Mouse (Mus musculus) liver, embryonic 12.5 days (tissue): ENCODE results near the gene Olfr1275. TPM values are rescaled to one million over a fixed set of nuclear protein-coding genes. Genes with fewer than 3 reads are reported as not detected.

Source experiments
- ATAC-seq: fragments of 200-750 bp; cut with Nextera tagmentation; 2 replicates; pipeline ENCODE4 v1.8.0; 2017; ENCODE audit warnings: moderate number of reproducible peaks, mild to moderate bottlenecking, moderate library complexity
- H3K27ac ChIP-seq: fragments of 300-500 bp; sonication (generic); 2 replicates; pipeline ENCODE4 v1.5.1; 2016; ENCODE audit warnings: mild to moderate bottlenecking
- H3K27me3 ChIP-seq: fragments of 300-500 bp; sonication (generic); replicated peaks from 2 replicates; pipeline ENCODE4 v1.6.1; 2016; ENCODE audit warnings: mild to moderate bottlenecking, moderate library complexity
- H3K36me3 ChIP-seq: fragments of 300-500 bp; sonication (generic); 2 replicates; pipeline ENCODE4 v1.6.1; 2016; ENCODE audit warnings: mild to moderate bottlenecking, moderate library complexity
- H3K4me1 ChIP-seq: fragments of 300-500 bp; sonication (generic); 2 replicates; pipeline ENCODE4 v1.6.1; 2016
- H3K4me2 ChIP-seq: fragments of 300-500 bp; sonication (generic); 2 replicates; pipeline ENCODE4 v1.6.1; 2016; ENCODE audit warnings: mild to moderate bottlenecking, moderate library complexity
- H3K4me3 ChIP-seq: fragments of 300-500 bp; sonication (generic); 2 replicates; pipeline ENCODE4 v1.5.1; 2016; ENCODE audit warnings: mild to moderate bottlenecking, moderate library complexity
- H3K9ac ChIP-seq: fragments of 300-500 bp; sonication (generic); 2 replicates; pipeline ENCODE4 v1.6.1; 2016; ENCODE audit warnings: mild to moderate bottlenecking, moderate library complexity
- H3K9me3 ChIP-seq: fragments of 300-500 bp; sonication (generic); replicated peaks from 2 replicates; pipeline ENCODE4 v1.6.1; 2016; ENCODE audit warnings: mild to moderate bottlenecking, moderate library complexity
- WGBS: fragments of 180-500 bp; shearing (Covaris S2); methylation state at CpG from one replicate; pipeline ENCODE4 v1.1.7; 2016; ENCODE audit not compliant: insufficient replicate concordance; 5-methylcytosine and 5-hydroxymethylcytosine counted together
- polyA plus RNA-seq: library from polyadenylated mRNA; unstranded; fragments of >200 nt; fragmentation: Nextera tagmentation; extraction: Ambion mirVana; gene quantifications from 2 replicates; pipeline ENCODE4 v1.2.1, GENCODE M21; 2016

Olfr1275 gene
- polyA plus RNA-seq = not detected in 2 replicates

DNA sequence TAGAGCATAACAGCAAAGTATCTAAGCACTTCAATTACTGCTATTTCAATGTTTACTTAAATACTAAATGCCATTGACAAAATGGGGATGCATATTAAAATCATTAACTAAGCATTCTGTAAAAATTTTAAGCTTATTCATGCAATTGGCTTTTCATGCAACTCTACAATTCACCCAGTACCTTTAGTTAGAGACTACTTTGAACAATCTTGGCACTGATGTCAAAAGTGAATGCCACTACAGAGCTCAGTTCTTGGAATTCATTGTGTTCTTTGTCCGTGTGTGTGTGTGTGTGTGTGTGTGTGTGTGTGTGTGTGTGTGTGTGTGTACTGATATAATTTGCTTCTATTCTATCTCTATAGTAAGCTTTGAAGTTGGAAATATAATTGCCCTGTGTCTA, at the start of gene Olfr1275:
TSS of gene Olfr1275 (minus strand) at position 101 of the 400 bp plus-strand sequence.
- H3K36me3 ChIP-seq = no peaks in the 10 kb centered on the region
- WGBS = 67% methylated on average over 1 of the region's 1 CpGs

GRCm38 (mm10) chr2:111274006-111274405, 38.9 kb upstream of the Olfr1275 start, which contains the start of gene Olfr1277:
Gene Olfr1277 (minus strand): TSS chr2:111274106.
- Histone ChIP-seq H3K4me2 (no peak within 1 kb of the TSS), H3K9ac (no peak within 1 kb of the TSS), H3K27me3 (no peaks in the 10 kb centered on the region), H3K9me3 (no peaks in the 10 kb centered on the region), H3K4me1 (no peaks in the 10 kb centered on the region), H3K36me3 (no peaks in the 10 kb centered on the region), H3K27ac (no peak within 1 kb of the TSS), H3K4me3 (no peak within 1 kb of the TSS)
- WGBS = 61% methylated on average over 2 of the region's 2 CpGs
- ATAC-seq = no peak

More for the DNA sequence above, at the start of gene Olfr1275:
- Histone ChIP-seq H3K9ac (no peak within 1 kb of the TSS), H3K9me3 (no peaks in the 10 kb centered on the region), H3K27me3 (no peaks in the 10 kb centered on the region), H3K4me1 (no peaks in the 10 kb centered on the region), H3K4me3 (no peak within 1 kb of the TSS), H3K4me2 (no peak within 1 kb of the TSS), H3K27ac (no peak within 1 kb of the TSS)
- ATAC-seq = no peak

DNA sequence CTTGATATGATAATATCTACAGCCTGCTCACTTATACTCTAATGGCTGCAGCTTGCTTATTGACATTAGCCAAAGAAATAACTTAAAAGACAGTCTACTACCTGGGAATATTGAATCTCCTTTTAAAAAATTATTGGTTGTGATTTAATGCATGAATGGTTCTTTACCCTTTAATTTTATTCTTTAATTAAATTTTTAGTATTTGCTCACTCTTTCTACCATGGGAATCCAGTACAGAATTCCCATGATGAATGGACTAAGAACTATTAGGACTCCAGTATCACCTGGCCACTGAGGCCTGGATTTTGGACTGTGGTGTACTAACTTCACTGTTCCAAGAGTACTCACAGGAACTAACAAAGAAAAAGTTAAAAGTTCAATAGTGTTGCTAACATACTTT, 19.1 kb upstream of the Olfr1275 start, which contains the start of gene Olfr1276:
TSS of gene Olfr1276 (plus strand) at position 301 of the 400 bp plus-strand sequence.
- Histone ChIP-seq H3K9ac (no peak within 1 kb of the TSS), H3K9me3 (no peaks in the 10 kb centered on the region), H3K4me2 (no peak within 1 kb of the TSS), H3K27ac (no peak within 1 kb of the TSS), H3K4me3 (no peak within 1 kb of the TSS), H3K27me3 (no peaks in the 10 kb centered on the region), H3K36me3 (no peaks in the 10 kb centered on the region), H3K4me1 (no peaks in the 10 kb centered on the region)
- no peak for ATAC-seq

GRCm38 (mm10) chr2:111229502-111229901, 5.6 kb downstream of the Olfr1275 start, which contains the start of gene 4930430A15Rik:
Gene 4930430A15Rik (minus strand): TSS chr2:111229602.
- H3K9ac ChIP-seq = no peak within 1 kb of the TSS
- no peaks in the 10 kb centered on the region for H3K36me3 ChIP-seq
- ATAC-seq = no peak
- no peaks in the 10 kb centered on the region for H3K27me3 ChIP-seq
- H3K9me3 ChIP-seq = no peaks in the 10 kb centered on the region
- 72% methylated on average over 6 of the region's 6 CpGs for WGBS
- no peak within 1 kb of the TSS for H3K4me2 ChIP-seq
- H3K4me1 ChIP-seq = no peaks in the 10 kb centered on the region
- no peak within 1 kb of the TSS for H3K4me3 ChIP-seq
- no peak within 1 kb of the TSS for H3K27ac ChIP-seq

DNA sequence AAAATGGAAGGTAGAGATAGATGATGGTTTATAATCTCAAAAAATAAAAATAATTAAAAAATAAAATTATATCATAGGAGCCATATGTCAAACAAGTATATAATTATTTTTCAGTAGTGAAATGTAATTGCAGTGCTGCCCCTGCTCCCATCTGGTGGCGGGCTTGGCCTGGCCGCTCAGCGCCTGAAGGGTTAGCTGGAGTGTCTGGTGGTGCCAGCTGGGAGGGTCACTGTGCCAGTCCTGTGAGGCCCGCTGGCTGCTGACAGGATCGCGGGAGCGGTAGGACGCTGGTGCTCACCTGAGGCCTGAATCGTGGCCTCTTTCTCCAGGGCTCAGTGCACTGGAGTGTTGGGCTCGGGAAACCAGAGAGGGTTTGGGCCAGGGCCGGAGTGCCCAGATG, 53.0 kb downstream of the Olfr1275 start:
- H3K4me3 ChIP-seq = no peak overlapping the region
- no peak overlapping the region for H3K9ac ChIP-seq
- H3K27ac ChIP-seq = no peak overlapping the region
- 0 out of 2 replicates have a peak, but pooled peaks cover 5% of the 10 kb centered on the region for H3K9me3 ChIP-seq
- 81% methylated on average over 11 of the region's 11 CpGs for WGBS
- ATAC-seq = no peak
- no peaks in the 10 kb centered on the region for H3K4me1 ChIP-seq
- no peaks in the 10 kb centered on the region for H3K36me3 ChIP-seq
- H3K27me3 ChIP-seq = no peaks in the 10 kb centered on the region
- H3K4me2 ChIP-seq = no peak overlapping the region

Other genes starting within 250 kb of the Olfr1275 start
- not detected in 2 replicates for gene Gm13941, start 129.3 kb downstream of the Olfr1275 start, polyA plus RNA-seq
- not detected in 2 replicates for gene Gm15130, start 82.3 kb downstream of the Olfr1275 start, polyA plus RNA-seq
- not detected in 2 replicates for gene 4930430A15Rik, start 5.7 kb downstream of the Olfr1275 start, polyA plus RNA-seq
- gene Olfr1276, start 19.2 kb upstream of the Olfr1275 start, polyA plus RNA-seq = not detected in 2 replicates
- gene Olfr1277, start 38.8 kb upstream of the Olfr1275 start, polyA plus RNA-seq = not detected in 2 replicates
- gene Olfr1278, start 54.9 kb upstream of the Olfr1275 start, polyA plus RNA-seq = not detected in 2 replicates
- not detected in 2 replicates for gene Olfr1279, start 65.3 kb upstream of the Olfr1275 start, polyA plus RNA-seq
- gene Olfr1280, start 78.7 kb upstream of the Olfr1275 start, polyA plus RNA-seq = not detected in 2 replicates
- gene Olfr1281, start 91.2 kb upstream of the Olfr1275 start, polyA plus RNA-seq = not detected in 2 replicates
- not detected in 2 replicates for gene Olfr1282, start 100.8 kb upstream of the Olfr1275 start, polyA plus RNA-seq
- not detected in 2 replicates for gene Olfr1283, start 131.5 kb upstream of the Olfr1275 start, polyA plus RNA-seq
- not detected in 2 replicates for gene Olfr1284, start 140.2 kb upstream of the Olfr1275 start, polyA plus RNA-seq
- not detected in 2 replicates for gene Olfr1286, start 187.8 kb upstream of the Olfr1275 start, polyA plus RNA-seq
- gene Olfr1287, start 213.9 kb upstream of the Olfr1275 start, polyA plus RNA-seq = not detected in 2 replicates
- not detected in 2 replicates for gene Olfr1288, start 238.8 kb upstream of the Olfr1275 start, polyA plus RNA-seq
- not detected in 2 replicates for gene Olfr1289, start 245.5 kb upstream of the Olfr1275 start, polyA plus RNA-seq